Mouse (Mus musculus) ZHBTc4 (cell line): ENCODE measurements around the gene Paqr5.

Source experiments
- DNase-seq: peaks from one replicate; pipeline ENCODE4 v3.0.0-alpha.2; 2011; ENCODE audit warnings: low read depth, low spot score

The Paqr5 gene

GRCm38 (mm10) chr9:62013316-62014097, 13.1 kb downstream of the Paqr5 start:
- no peak for DNase-seq

GRCm38 (mm10) chr9:62008360-62008759, 18.3 kb downstream of the Paqr5 start:
- DNase-seq = no peak

- no peak for DNase-seq
Observed at GRCm38 (mm10) chr9:62007028-62007427, 19.6 kb downstream of the Paqr5 start.

GRCm38 (mm10) chr9:62003611-62004010, 23.0 kb downstream of the Paqr5 start:
- no peak for DNase-seq

- peak; percentile 27 for DNase-seq
Observed at GRCm38 (mm10) chr9:61999653-62000420, 26.8 kb downstream of the Paqr5 start.

GRCm38 (mm10) chr9:61997860-61998259, 28.8 kb downstream of the Paqr5 start:
- DNase-seq = peak; percentile 61

GRCm38 (mm10) chr9:61991158-61991557, 35.5 kb downstream of the Paqr5 start:
- no peak for DNase-seq

- DNase-seq = no peak
Observed at GRCm38 (mm10) chr9:61990738-61991137, 35.9 kb downstream of the Paqr5 start.

GRCm38 (mm10) chr9:61986055-61986454, 40.6 kb downstream of the Paqr5 start:
- peak; percentile 28 for DNase-seq

GRCm38 (mm10) chr9:61985183-61985863, 41.3 kb downstream of the Paqr5 start:
- DNase-seq = peak; percentile 55

- peak; percentile 75 for DNase-seq
Observed at GRCm38 (mm10) chr9:61982940-61983620, 43.6 kb downstream of the Paqr5 start.

- no peak for DNase-seq
Observed at GRCm38 (mm10) chr9:61981876-61982275, 44.8 kb downstream of the Paqr5 start.

GRCm38 (mm10) chr9:61979983-61980382, 46.7 kb downstream of the Paqr5 start:
- peak; percentile 55 for DNase-seq

- no peak for DNase-seq
Observed at GRCm38 (mm10) chr9:61977258-61977945, 49.3 kb downstream of the Paqr5 start.

- DNase-seq = no peak
Observed at GRCm38 (mm10) chr9:61972031-61972430, 54.6 kb downstream of the Paqr5 start.

- DNase-seq = no peak
Observed at GRCm38 (mm10) chr9:61971045-61971444, 55.6 kb downstream of the Paqr5 start.

GRCm38 (mm10) chr9:61967357-61967756, 59.3 kb downstream of the Paqr5 start:
- no peak for DNase-seq

- no peak for DNase-seq
Observed at GRCm38 (mm10) chr9:61965987-61966386, 60.7 kb downstream of the Paqr5 start.

GRCm38 (mm10) chr9:61965411-61965930, 61.2 kb downstream of the Paqr5 start:
- peak; percentile 83 for DNase-seq

- DNase-seq = no peak
Observed at GRCm38 (mm10) chr9:61963356-61963755, 63.3 kb downstream of the Paqr5 start.

GRCm38 (mm10) chr9:61961181-61961580, 65.5 kb downstream of the Paqr5 start:
- DNase-seq = no peak
